Mouse (Mus musculus): ENCODE data around the gene Cpeb4. TPM values are rescaled to one million over a fixed set of nuclear protein-coding genes. Genes with fewer than 3 reads are reported as not detected.

Gene Cpeb4
- polyA plus RNA-seq (2016; fragmentation: Nextera tagmentation; extraction: Ambion mirVana), result 3.5 and 5.6 TPM in 2 replicates

- Histone ChIP-seq H3K4me1 (peaks cover 39% of the 10 kb centered on the region), H3K27me3 (ENCODE audit: low read depth, poor library complexity, severe bottlenecking) (no peaks in the 10 kb centered on the region), H3K9me3 (replicated peaks) (no peaks in the 10 kb centered on the region), H3K36me3 (no peaks in the 10 kb centered on the region), H3K4me3 (peak within 1 kb of the TSS; percentile 68), H3K27ac (replicated peaks) (peak within 1 kb of the TSS; percentile 96)
- no peak for DNase-seq (ENCODE audit: low spot score)
- WGBS, result 74% methylated on average over 4 of the region's 4 CpGs
Observed at GRCm38 (mm10) chr11:31871911-31872310, at the start of gene Cpeb4. TSS of gene Cpeb4 (plus strand) at chr11:31872211.

- no peak overlapping the region for H3K4me3 ChIP-seq
- DNase-seq (ENCODE audit: low spot score), result no peak
- 90% methylated on average over 9 of the region's 9 CpGs for WGBS
- peaks cover 21% of the 10 kb centered on the region for H3K4me1 ChIP-seq
- H3K9me3 ChIP-seq (replicated peaks), result no peaks in the 10 kb centered on the region
- no peaks in the 10 kb centered on the region for H3K36me3 ChIP-seq
- H3K27ac ChIP-seq (replicated peaks), result no peak overlapping the region
- H3K27me3 ChIP-seq (ENCODE audit: low read depth, poor library complexity, severe bottlenecking), result peaks cover 12% of the 10 kb centered on the region; the same call in 1 of the 2 replicates
Observed at GRCm38 (mm10) chr11:31822556-31822955, 49.5 kb upstream of the Cpeb4 start.

GRCm38 (mm10) chr11:31823513-31823912, 48.5 kb upstream of the Cpeb4 start:
- WGBS, result 91% methylated on average over 7 of the region's 7 CpGs
- Histone ChIP-seq H3K27me3 (ENCODE audit: low read depth, poor library complexity, severe bottlenecking) (peaks cover 12% of the 10 kb centered on the region; the same call in 1 of the 2 replicates), H3K4me3 (no peak overlapping the region), H3K9me3 (replicated peaks) (no peaks in the 10 kb centered on the region), H3K36me3 (no peaks in the 10 kb centered on the region), H3K4me1 (peaks cover 27% of the 10 kb centered on the region), H3K27ac (replicated peaks) (no peak overlapping the region)
- DNase-seq (ENCODE audit: low spot score), result no peak

- 86% methylated on average over 14 of the region's 14 CpGs for WGBS
- DNase-seq (ENCODE audit: low spot score), result no peak
- H3K9me3 ChIP-seq (replicated peaks), result no peaks in the 10 kb centered on the region
- no peak overlapping the region for H3K27ac ChIP-seq (replicated peaks)
- H3K36me3 ChIP-seq, result no peaks in the 10 kb centered on the region
- H3K4me1 ChIP-seq, result peaks cover 32% of the 10 kb centered on the region
- peaks cover 12% of the 10 kb centered on the region; the same call in 1 of the 2 replicates for H3K27me3 ChIP-seq (ENCODE audit: low read depth, poor library complexity, severe bottlenecking)
- no peak overlapping the region for H3K4me3 ChIP-seq
Observed at GRCm38 (mm10) chr11:31824504-31825166, 47.4 kb upstream of the Cpeb4 start.

GRCm38 (mm10) chr11:31828011-31828770, 43.8 kb upstream of the Cpeb4 start:
- peak; percentile 28 for DNase-seq (ENCODE audit: low spot score)
- H3K36me3 ChIP-seq, result no peaks in the 10 kb centered on the region
- WGBS, result 59% methylated on average over 4 of the region's 4 CpGs
- H3K27ac ChIP-seq (replicated peaks), result no peak overlapping the region
- no peak overlapping the region for H3K4me3 ChIP-seq
- H3K9me3 ChIP-seq (replicated peaks), result no peaks in the 10 kb centered on the region
- H3K4me1 ChIP-seq, result peaks cover 39% of the 10 kb centered on the region
- 0 out of 2 replicates have a peak, but pooled peaks cover 8% of the 10 kb centered on the region for H3K27me3 ChIP-seq (ENCODE audit: low read depth, poor library complexity, severe bottlenecking)

GRCm38 (mm10) chr11:31828771-31829072, 43.3 kb upstream of the Cpeb4 start:
- Histone ChIP-seq H3K4me3 (no peak overlapping the region), H3K4me1 (peaks cover 44% of the 10 kb centered on the region), H3K36me3 (no peaks in the 10 kb centered on the region), H3K9me3 (replicated peaks) (no peaks in the 10 kb centered on the region), H3K27me3 (ENCODE audit: low read depth, poor library complexity, severe bottlenecking) (0 out of 2 replicates have a peak, but pooled peaks cover 8% of the 10 kb centered on the region), H3K27ac (replicated peaks) (no peak overlapping the region)
- WGBS, result 73% methylated on average over 2 of the region's 2 CpGs
- no peak for DNase-seq (ENCODE audit: low spot score)

GRCm38 (mm10) chr11:31830213-31831151, 41.5 kb upstream of the Cpeb4 start:
- Histone ChIP-seq H3K36me3 (no peaks in the 10 kb centered on the region), H3K27me3 (ENCODE audit: low read depth, poor library complexity, severe bottlenecking) (0 out of 2 replicates have a peak, but pooled peaks cover 5% of the 10 kb centered on the region), H3K9me3 (replicated peaks) (no peaks in the 10 kb centered on the region), H3K4me1 (peaks cover 41% of the 10 kb centered on the region), H3K27ac (replicated peaks) (0 out of 2 replicates have a peak overlapping the region, but pooled peaks have one; percentile 1), H3K4me3 (no peak overlapping the region)
- no peak for DNase-seq (ENCODE audit: low spot score)
- WGBS, result 71% methylated on average over 10 of the region's 10 CpGs

- Histone ChIP-seq H3K27me3 (ENCODE audit: low read depth, poor library complexity, severe bottlenecking) (0 out of 2 replicates have a peak, but pooled peaks cover 5% of the 10 kb centered on the region), H3K4me1 (peaks cover 41% of the 10 kb centered on the region), H3K36me3 (no peaks in the 10 kb centered on the region), H3K4me3 (no peak overlapping the region), H3K9me3 (replicated peaks) (no peaks in the 10 kb centered on the region), H3K27ac (replicated peaks) (no peak overlapping the region)
- 83% methylated on average over 5 of the region's 5 CpGs for whole genome bisulfite sequencing
- no peak for DNase-seq (ENCODE audit: low spot score)
Observed at GRCm38 (mm10) chr11:31831451-31831850, 40.6 kb upstream of the Cpeb4 start.

GRCm38 (mm10) chr11:31831983-31832382, 40.0 kb upstream of the Cpeb4 start:
- H3K36me3 ChIP-seq, result no peaks in the 10 kb centered on the region
- no peak for DNase-seq (ENCODE audit: low spot score)
- no peak overlapping the region for H3K27ac ChIP-seq (replicated peaks)
- no peak overlapping the region for H3K4me3 ChIP-seq
- H3K4me1 ChIP-seq, result peaks cover 41% of the 10 kb centered on the region
- 92% methylated on average over 5 of the region's 5 CpGs for WGBS
- H3K9me3 ChIP-seq (replicated peaks), result no peaks in the 10 kb centered on the region
- 0 out of 2 replicates have a peak, but pooled peaks cover 5% of the 10 kb centered on the region for H3K27me3 ChIP-seq (ENCODE audit: low read depth, poor library complexity, severe bottlenecking)

GRCm38 (mm10) chr11:31832439-31832980, 39.5 kb upstream of the Cpeb4 start:
- Histone ChIP-seq H3K36me3 (no peaks in the 10 kb centered on the region), H3K4me1 (peaks cover 36% of the 10 kb centered on the region), H3K9me3 (replicated peaks) (no peaks in the 10 kb centered on the region), H3K4me3 (no peak overlapping the region), H3K27ac (replicated peaks) (no peak overlapping the region), H3K27me3 (ENCODE audit: low read depth, poor library complexity, severe bottlenecking) (0 out of 2 replicates have a peak, but pooled peaks cover 5% of the 10 kb centered on the region)
- DNase-seq (ENCODE audit: low spot score), result no peak
- WGBS, result 90% methylated on average over 7 of the region's 7 CpGs

GRCm38 (mm10) chr11:31833506-31833905, 38.5 kb upstream of the Cpeb4 start:
- Histone ChIP-seq H3K36me3 (no peaks in the 10 kb centered on the region), H3K9me3 (replicated peaks) (no peaks in the 10 kb centered on the region), H3K4me1 (peaks cover 30% of the 10 kb centered on the region), H3K27ac (replicated peaks) (no peak overlapping the region), H3K27me3 (ENCODE audit: low read depth, poor library complexity, severe bottlenecking) (0 out of 2 replicates have a peak, but pooled peaks cover 5% of the 10 kb centered on the region), H3K4me3 (no peak overlapping the region)
- DNase-seq (ENCODE audit: low spot score), result no peak
- 75% methylated on average over 2 of the region's 2 CpGs for WGBS

- no peak overlapping the region for H3K4me3 ChIP-seq
- no peak overlapping the region for H3K27ac ChIP-seq (replicated peaks)
- WGBS, result 85% methylated on average over 3 of the region's 3 CpGs
- 0 out of 2 replicates have a peak, but pooled peaks cover 5% of the 10 kb centered on the region for H3K27me3 ChIP-seq (ENCODE audit: low read depth, poor library complexity, severe bottlenecking)
- H3K4me1 ChIP-seq, result peaks cover 29% of the 10 kb centered on the region
- no peak for DNase-seq (ENCODE audit: low spot score)
- H3K9me3 ChIP-seq (replicated peaks), result no peaks in the 10 kb centered on the region
- H3K36me3 ChIP-seq, result no peaks in the 10 kb centered on the region
Observed at GRCm38 (mm10) chr11:31835352-31835751, 36.7 kb upstream of the Cpeb4 start.

Data from midbrain, embryonic 10.5 days (tissue).